Mouse (Mus musculus): ENCODE results near the gene Dnah6. TPM values are rescaled to one million over a fixed set of nuclear protein-coding genes. Genes with fewer than 3 reads are reported as not detected.

Dnah6 gene
- total and polyA plus RNA-seq, 3 experiments: 0.01 to 0.05 TPM; not detected in 1

- Histone ChIP-seq H3K4me3 (ENCODE audit: low read depth, low read length) (no peak overlapping the region), H3K9me3 (replicated peaks) (peaks cover 3% of the 10 kb centered on the region; the same call in 1 of the 2 replicates), H3K36me3 (replicated peaks) (no peaks in the 10 kb centered on the region), H3K27me3 (ENCODE audit: insufficient read depth, low read length) (peaks cover 5% of the 10 kb centered on the region; the same call in 1 of the 2 replicates), H3K4me1 (ENCODE audit: insufficient read depth, low read depth, low read length) (no peaks in the 10 kb centered on the region)
- ATAC-seq (ENCODE audit: extremely low read depth, insufficient number of reproducible peaks, low FRiP score, poor library complexity, severe bottlenecking) (no peak), DNase-seq (ENCODE audit: low spot score) (no peak)
- TF ChIP-seq POLR2AphosphoS5 (IDR thresholded peaks at IDR 0.05; ENCODE audit: insufficient replicate concordance, low read depth, low read length) (no peak), CTCF (IDR thresholded peaks at IDR 0.05; ENCODE audit: low read depth, low read length) (0 out of 2 replicates have a peak, but pooled peaks have one; percentile 13), GATA1 (IDR thresholded peaks at IDR 0.05; ENCODE audit: borderline replicate concordance, low read length) (no peak)
These were observed 11.8 kb upstream of the Dnah6 start for GRCm38 (mm10) chr6:73233202-73233726.

- Histone ChIP-seq H3K36me3 (replicated peaks) (no peaks in the 10 kb centered on the region), H3K9me3 (replicated peaks) (peaks cover 2% of the 10 kb centered on the region; the same call in 1 of the 2 replicates), H3K4me1 (ENCODE audit: insufficient read depth, low read depth, low read length) (peaks cover 2% of the 10 kb centered on the region; the same call in 1 of the 2 replicates), H3K27me3 (ENCODE audit: insufficient read depth, low read length) (peaks cover 5% of the 10 kb centered on the region; the same call in 1 of the 2 replicates), H3K4me3 (ENCODE audit: low read depth, low read length) (no peak overlapping the region)
- DNase-seq (ENCODE audit: low spot score) (no peak), ATAC-seq (ENCODE audit: extremely low read depth, insufficient number of reproducible peaks, low FRiP score, poor library complexity, severe bottlenecking) (no peak)
- no peak for TF ChIP-seq CTCF (IDR thresholded peaks at IDR 0.05; ENCODE audit: low read depth, low read length)
- TF ChIP-seq GATA2 (IDR thresholded peaks at IDR 0.05; ENCODE audit: borderline replicate concordance, low read depth, low read length): no peak
- TF ChIP-seq TAL1 (conservative IDR thresholded peaks at IDR 0.05; ENCODE audit: low read depth, low read length): no peak
- TF ChIP-seq GATA1 (IDR thresholded peaks at IDR 0.05; ENCODE audit: borderline replicate concordance, low read length): no peak
- TF ChIP-seq POLR2AphosphoS5 (IDR thresholded peaks at IDR 0.05; ENCODE audit: insufficient replicate concordance, low read depth, low read length): no peak
These were observed 10.7 kb upstream of the Dnah6 start for GRCm38 (mm10) chr6:73232152-73232584.

GRCm38 (mm10) chr6:73228881-73229280 is 7.4 kb upstream of the Dnah6 start:
- no peak for TF ChIP-seq POLR2AphosphoS5 (IDR thresholded peaks at IDR 0.05; ENCODE audit: insufficient replicate concordance, low read depth, low read length)
- TF ChIP-seq GATA2 (IDR thresholded peaks at IDR 0.05; ENCODE audit: borderline replicate concordance, low read depth, low read length): no peak
- no peak for TF ChIP-seq CTCF (IDR thresholded peaks at IDR 0.05; ENCODE audit: low read depth, low read length)
- no peak for TF ChIP-seq TAL1 (conservative IDR thresholded peaks at IDR 0.05; ENCODE audit: low read depth, low read length)
- no peak for TF ChIP-seq GATA1 (IDR thresholded peaks at IDR 0.05; ENCODE audit: borderline replicate concordance, low read length)
- DNase-seq (ENCODE audit: low spot score) (no peak), ATAC-seq (ENCODE audit: extremely low read depth, insufficient number of reproducible peaks, low FRiP score, poor library complexity, severe bottlenecking) (no peak)
- Histone ChIP-seq H3K36me3 (replicated peaks) (no peaks in the 10 kb centered on the region), H3K4me1 (ENCODE audit: insufficient read depth, low read depth, low read length) (peaks cover 2% of the 10 kb centered on the region; the same call in 1 of the 2 replicates), H3K9me3 (replicated peaks) (no peaks in the 10 kb centered on the region), H3K27me3 (ENCODE audit: insufficient read depth, low read length) (peaks cover 2% of the 10 kb centered on the region; the same call in 1 of the 2 replicates), H3K4me3 (ENCODE audit: low read depth, low read length) (no peak overlapping the region)

- DNase-seq (ENCODE audit: low spot score): no peak
- Histone ChIP-seq H3K27me3 (ENCODE audit: insufficient read depth, low read length) (peaks cover 2% of the 10 kb centered on the region; the same call in 1 of the 2 replicates), H3K9me3 (replicated peaks) (no peaks in the 10 kb centered on the region), H3K4me1 (ENCODE audit: insufficient read depth, low read depth, low read length) (peaks cover 2% of the 10 kb centered on the region; the same call in 1 of the 2 replicates), H3K4me3 (ENCODE audit: low read depth, low read length) (no peak overlapping the region), H3K36me3 (replicated peaks) (no peaks in the 10 kb centered on the region)
- TF ChIP-seq GATA2 (IDR thresholded peaks at IDR 0.05; ENCODE audit: borderline replicate concordance, low read depth, low read length): no peak
- TF ChIP-seq GATA1 (IDR thresholded peaks at IDR 0.05; ENCODE audit: borderline replicate concordance, low read length): no peak
- no peak for TF ChIP-seq TAL1 (conservative IDR thresholded peaks at IDR 0.05; ENCODE audit: low read depth, low read length)
- TF ChIP-seq CTCF (IDR thresholded peaks at IDR 0.05; ENCODE audit: low read depth, low read length): no peak
- TF ChIP-seq POLR2AphosphoS5 (IDR thresholded peaks at IDR 0.05; ENCODE audit: insufficient replicate concordance, low read depth, low read length): no peak
- ATAC-seq (ENCODE audit: extremely low read depth, insufficient number of reproducible peaks, low FRiP score, poor library complexity, severe bottlenecking): no peak
These were observed 7.0 kb upstream of the Dnah6 start for GRCm38 (mm10) chr6:73228408-73228807.

- Histone ChIP-seq H3K36me3 (replicated peaks) (no peaks in the 10 kb centered on the region), H3K4me1 (ENCODE audit: insufficient read depth, low read depth, low read length) (peaks cover 4% of the 10 kb centered on the region; the same call in 1 of the 2 replicates), H3K27me3 (ENCODE audit: insufficient read depth, low read length) (peaks cover 2% of the 10 kb centered on the region; the same call in 1 of the 2 replicates), H3K9me3 (replicated peaks) (no peaks in the 10 kb centered on the region), H3K4me3 (ENCODE audit: low read depth, low read length) (no peak overlapping the region)
- DNase-seq (ENCODE audit: low spot score) (no peak), ATAC-seq (ENCODE audit: extremely low read depth, insufficient number of reproducible peaks, low FRiP score, poor library complexity, severe bottlenecking) (no peak)
- no peak for TF ChIP-seq CTCF (IDR thresholded peaks at IDR 0.05; ENCODE audit: low read depth, low read length)
- TF ChIP-seq TAL1 (conservative IDR thresholded peaks at IDR 0.05; ENCODE audit: low read depth, low read length): no peak
- no peak for TF ChIP-seq POLR2AphosphoS5 (IDR thresholded peaks at IDR 0.05; ENCODE audit: insufficient replicate concordance, low read depth, low read length)
- no peak for TF ChIP-seq GATA2 (IDR thresholded peaks at IDR 0.05; ENCODE audit: borderline replicate concordance, low read depth, low read length)
- TF ChIP-seq GATA1 (IDR thresholded peaks at IDR 0.05; ENCODE audit: borderline replicate concordance, low read length): no peak
These were observed 6.1 kb upstream of the Dnah6 start for GRCm38 (mm10) chr6:73227376-73228158.

Data from G1E (cell line).